Mouse (Mus musculus) midbrain, embryonic 14.5 days (tissue): ENCODE measurements around the gene C1qc. TPM values are rescaled to one million over a fixed set of nuclear protein-coding genes. Genes with fewer than 3 reads are reported as not detected.

ENCODE experiments used
- ATAC-seq: fragments of 200-750 bp; cut with Nextera tagmentation; 2 replicates; pipeline ENCODE4 v1.8.0; 2017; ENCODE audit warnings: moderate number of reproducible peaks, moderate library complexity; ENCODE audit not compliant: low FRiP score, low TSS enrichment
- DNase-seq: peaks from one replicate; pipeline ENCODE4 v3.0.0-alpha.2; 2015
- H3K27ac ChIP-seq: fragments of 300-500 bp; sonication (generic); replicated peaks from 2 replicates; pipeline ENCODE4 v1.5.1; 2014; ENCODE audit warnings: mild to moderate bottlenecking, low read depth, low read length, moderate library complexity
- H3K27me3 ChIP-seq: fragments of 300-500 bp; sonication (generic); 2 replicates; pipeline ENCODE4 v1.6.1; 2014; ENCODE audit warnings: low read length, control low read depth, mixed read lengths; ENCODE audit not compliant: control insufficient read depth, insufficient read depth
- H3K36me3 ChIP-seq: fragments of 300-500 bp; sonication (generic); 2 replicates; pipeline ENCODE4 v1.6.1; 2014; ENCODE audit warnings: low read length, control low read depth; ENCODE audit not compliant: control insufficient read depth, insufficient read depth
- H3K4me1 ChIP-seq: fragments of 300-500 bp; sonication (generic); 2 replicates; pipeline ENCODE4 v1.6.1; 2014; ENCODE audit warnings: mild to moderate bottlenecking, antibody characterized with exemption, low read length, control low read depth; ENCODE audit not compliant: control insufficient read depth, insufficient read depth
- H3K4me2 ChIP-seq: fragments of 300-500 bp; sonication (generic); 2 replicates; pipeline ENCODE4 v1.6.1; 2014; ENCODE audit warnings: mild to moderate bottlenecking, low read length, moderate library complexity
- H3K4me3 ChIP-seq: fragments of 300-500 bp; sonication (generic); replicated peaks from 2 replicates; pipeline ENCODE4 v1.5.1; 2014; ENCODE audit warnings: low read depth, low read length
- H3K9ac ChIP-seq: fragments of 300-500 bp; sonication (generic); replicated peaks from 2 replicates; pipeline ENCODE4 v1.6.1; 2014; ENCODE audit warnings: mild to moderate bottlenecking, low read length, moderate library complexity
- H3K9me3 ChIP-seq: fragments of 300-500 bp; sonication (generic); 2 replicates; pipeline ENCODE4 v1.6.1; 2016; ENCODE audit warnings: low read length, control low read depth, mixed read lengths; ENCODE audit not compliant: control insufficient read depth
- WGBS: fragments of 180-500 bp; shearing (Covaris S2); extraction: QIAGEN DNeasy Blood & Tissue Kit; methylation state at CpG from one replicate; pipeline ENCODE4 v1.1.7; 2014; 5-methylcytosine and 5-hydroxymethylcytosine counted together
- polyA plus RNA-seq: library from polyadenylated mRNA; unstranded; fragments of >200 nt; fragmentation: Nextera tagmentation; extraction: Ambion mirVana; gene quantifications from 2 replicates; pipeline ENCODE4 v1.2.1, GENCODE M21; 2014

The C1qc gene
- polyA plus RNA-seq, 1 experiment from 2014 or later = 19.3 TPM

- Histone ChIP-seq H3K36me3 (no peaks in the 10 kb centered on the region), H3K27me3 (peaks cover 35% of the 10 kb centered on the region; the same call in 1 of the 2 replicates), H3K27ac (no peak overlapping the region; the same call in 1 of the 2 replicates), H3K4me2 (peak overlapping the region; percentile 36), H3K9me3 (no peaks in the 10 kb centered on the region), H3K9ac (no peak overlapping the region; the same call in 1 of the 2 replicates), H3K4me3 (no peak overlapping the region), H3K4me1 (peaks cover 13% of the 10 kb centered on the region)
- WGBS = under 1% methylated on average over 23 of the region's 23 CpGs
- DNase-seq = peak; percentile 70
- 0 out of 2 replicates have a peak, but pooled peaks have one; percentile 50 for ATAC-seq
Observed at GRCm38 (mm10) chr4:136904767-136905539, 12.1 kb upstream of the C1qc start.

- no peaks in the 10 kb centered on the region for H3K36me3 ChIP-seq
- WGBS = 65% methylated on average over 7 of the region's 7 CpGs
- DNase-seq = no peak
- no peaks in the 10 kb centered on the region for H3K9me3 ChIP-seq
- no peak overlapping the region for H3K27ac ChIP-seq
- H3K9ac ChIP-seq = no peak overlapping the region
- H3K27me3 ChIP-seq = peaks cover 33% of the 10 kb centered on the region
- H3K4me2 ChIP-seq = no peak overlapping the region
- no peak overlapping the region for H3K4me3 ChIP-seq
- H3K4me1 ChIP-seq = no peaks in the 10 kb centered on the region
- no peak for ATAC-seq
Observed at GRCm38 (mm10) chr4:136899154-136899553, 6.3 kb upstream of the C1qc start.

GRCm38 (mm10) chr4:136898637-136899036 is 5.8 kb upstream of the C1qc start, which contains the start of gene C1qa:
TSS of gene C1qa (minus strand) at chr4:136898803.
- Histone ChIP-seq H3K36me3 (no peaks in the 10 kb centered on the region), H3K4me2 (no peak within 1 kb of the TSS), H3K27ac (no peak within 1 kb of the TSS), H3K27me3 (peaks cover 33% of the 10 kb centered on the region), H3K9me3 (no peaks in the 10 kb centered on the region), H3K4me1 (no peaks in the 10 kb centered on the region), H3K9ac (no peak within 1 kb of the TSS), H3K4me3 (no peak within 1 kb of the TSS)
- 79% methylated on average over 9 of the region's 9 CpGs for WGBS
- no peak for DNase-seq
- no peak for ATAC-seq

- Histone ChIP-seq H3K4me1 (no peaks in the 10 kb centered on the region), H3K9ac (no peak overlapping the region), H3K27me3 (peaks cover 37% of the 10 kb centered on the region), H3K4me2 (no peak overlapping the region), H3K4me3 (no peak overlapping the region), H3K27ac (no peak overlapping the region), H3K36me3 (no peaks in the 10 kb centered on the region), H3K9me3 (no peaks in the 10 kb centered on the region)
- ATAC-seq (no peak), DNase-seq (no peak)
- 68% methylated on average over 9 of the region's 9 CpGs for WGBS
Observed at GRCm38 (mm10) chr4:136898084-136898598, 5.3 kb upstream of the C1qc start.

- no peak overlapping the region; the same call in 1 of the 2 replicates for H3K4me2 ChIP-seq
Observed at GRCm38 (mm10) chr4:136896461-136896860, 3.6 kb upstream of the C1qc start.

GRCm38 (mm10) chr4:136895861-136896260 is 3.0 kb upstream of the C1qc start:
- Histone ChIP-seq H3K4me2 (peak overlapping the region; percentile 25; the same call in 1 of the 2 replicates), H3K9me3 (no peaks in the 10 kb centered on the region), H3K27ac (no peak overlapping the region), H3K4me1 (no peaks in the 10 kb centered on the region), H3K36me3 (no peaks in the 10 kb centered on the region), H3K9ac (peak overlapping the region; percentile 23; the same call in 1 of the 2 replicates), H3K4me3 (no peak overlapping the region), H3K27me3 (peaks cover 35% of the 10 kb centered on the region)
- WGBS = 4% methylated on average over 15 of the region's 15 CpGs
- DNase-seq = no peak
- no peak for ATAC-seq

More at GRCm38 (mm10) chr4:136896461-136896860, 3.6 kb upstream of the C1qc start:
- no peak for ATAC-seq
- no peak for DNase-seq
- 35% methylated on average over 10 of the region's 10 CpGs for WGBS
- H3K4me3 ChIP-seq = no peak overlapping the region
- H3K9ac ChIP-seq = peak overlapping the region; percentile 23; the same call in 1 of the 2 replicates
- peaks cover 35% of the 10 kb centered on the region for H3K27me3 ChIP-seq
- H3K36me3 ChIP-seq = no peaks in the 10 kb centered on the region
- H3K27ac ChIP-seq = no peak overlapping the region
- no peaks in the 10 kb centered on the region for H3K9me3 ChIP-seq
- no peaks in the 10 kb centered on the region for H3K4me1 ChIP-seq

- Histone ChIP-seq H3K27me3 (peaks cover 35% of the 10 kb centered on the region), H3K4me2 (no peak overlapping the region), H3K9me3 (no peaks in the 10 kb centered on the region), H3K4me3 (no peak overlapping the region), H3K4me1 (no peaks in the 10 kb centered on the region), H3K27ac (no peak overlapping the region), H3K36me3 (no peaks in the 10 kb centered on the region), H3K9ac (no peak overlapping the region)
- 82% methylated on average over 4 of the region's 4 CpGs for WGBS
- DNase-seq (no peak), ATAC-seq (no peak)
Observed at GRCm38 (mm10) chr4:136894821-136895220, 2.0 kb upstream of the C1qc start.

- no peak overlapping the region for H3K9ac ChIP-seq
- H3K4me1 ChIP-seq = no peaks in the 10 kb centered on the region
- H3K27ac ChIP-seq = no peak overlapping the region
- H3K27me3 ChIP-seq = peaks cover 35% of the 10 kb centered on the region
- 6% methylated on average over 9 of the region's 9 CpGs for WGBS
- no peaks in the 10 kb centered on the region for H3K36me3 ChIP-seq
- no peak overlapping the region for H3K4me3 ChIP-seq
- peak; percentile 75 for ATAC-seq
- H3K9me3 ChIP-seq = no peaks in the 10 kb centered on the region
- H3K4me2 ChIP-seq = no peak overlapping the region
- peak; percentile 89 for DNase-seq
Observed at GRCm38 (mm10) chr4:136893691-136894543, 1.1 kb upstream of the C1qc start.
